Mouse (Mus musculus): ENCODE measurements around the gene Ndufb6.
A peak's percentile ranks its signal among the peaks of the same experiment; 100 is the strongest.
"Not testable (repeated sequence)": the region's sequence is repeated elsewhere in the genome, so short reads cannot be mapped to it uniquely, and the experiment has no call there.

Gene Ndufb6

DNA sequence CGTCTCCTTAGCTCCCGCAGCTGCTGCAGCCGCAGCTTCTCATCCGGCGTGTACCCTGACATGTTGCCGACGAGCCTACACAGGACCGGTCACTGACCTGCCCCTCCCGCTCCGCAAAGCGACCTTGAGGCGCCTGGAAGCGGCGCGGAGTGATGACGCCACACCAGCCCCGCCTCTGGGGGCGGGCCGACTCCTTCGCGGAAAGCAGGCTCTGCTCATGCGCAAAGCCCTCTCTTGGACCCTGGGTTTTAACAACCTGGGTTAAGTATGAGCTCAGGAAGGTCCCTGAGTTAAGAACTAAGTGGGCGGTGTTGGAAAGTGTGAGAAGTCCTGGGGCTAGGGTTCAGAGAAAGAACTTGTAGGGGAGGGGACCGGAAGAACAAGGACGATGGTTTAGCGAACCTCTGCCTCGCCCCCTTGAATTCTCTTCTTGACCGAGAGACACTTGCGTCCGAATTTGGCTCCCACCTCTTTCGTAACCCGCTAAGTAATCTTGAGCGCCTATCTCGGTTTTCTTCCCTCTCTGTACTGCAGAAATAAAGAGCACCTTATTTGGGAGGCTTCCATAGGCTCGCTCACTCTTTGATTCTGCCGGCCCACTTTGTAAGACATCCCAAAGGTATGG, at the start of gene Ndufb6:
Ndufb6 (minus strand) TSS at position 146 of the 625 bp plus-strand sequence.
- peak; percentile 96 for ATAC-seq (ENCODE audit: insufficient number of reproducible peaks, low FRiP score, low TSS enrichment)

DNA sequence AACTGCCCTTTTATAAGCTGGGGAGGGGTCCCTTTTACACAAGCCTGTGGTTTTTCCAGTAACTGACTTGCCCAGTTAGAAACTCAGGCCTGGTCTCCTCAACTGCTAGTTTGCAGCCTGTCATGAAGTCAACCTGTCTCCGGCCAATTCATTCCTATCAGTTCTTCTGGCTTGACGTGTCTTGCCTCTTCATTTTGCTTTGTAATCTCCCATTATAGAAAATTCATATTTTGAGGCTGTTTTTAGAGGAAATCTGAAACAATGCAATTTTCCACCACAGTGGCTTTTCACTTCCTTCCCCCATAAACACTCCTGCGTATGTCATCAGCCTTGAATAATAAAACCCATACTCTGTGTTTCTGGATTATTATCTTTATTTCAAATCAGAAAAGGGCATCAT, 47.9 kb upstream of the Ndufb6 start:
- no peak for ATAC-seq (ENCODE audit: insufficient number of reproducible peaks, low FRiP score, low TSS enrichment)

DNA sequence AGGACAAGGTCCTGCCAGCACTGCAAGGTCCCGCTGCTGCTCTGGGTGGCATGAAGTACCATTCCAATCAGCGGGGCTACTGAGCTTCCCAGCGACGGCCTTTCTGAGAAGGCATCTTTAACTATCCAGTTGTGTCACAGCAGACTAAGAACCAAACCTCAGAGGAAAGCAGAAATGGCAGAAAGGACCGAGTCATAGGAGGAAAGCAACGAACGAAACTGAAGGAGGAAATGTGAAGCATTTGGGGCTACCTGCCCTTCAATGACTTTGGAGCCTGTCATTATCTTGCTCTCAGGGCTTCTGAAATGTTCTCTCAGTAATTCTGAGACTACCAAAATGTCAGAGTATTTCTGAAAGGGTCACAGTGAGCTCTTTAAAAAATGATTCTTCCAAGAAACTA, 45.4 kb upstream of the Ndufb6 start:
- ATAC-seq (ENCODE audit: insufficient number of reproducible peaks, low FRiP score, low TSS enrichment), result no peak

DNA sequence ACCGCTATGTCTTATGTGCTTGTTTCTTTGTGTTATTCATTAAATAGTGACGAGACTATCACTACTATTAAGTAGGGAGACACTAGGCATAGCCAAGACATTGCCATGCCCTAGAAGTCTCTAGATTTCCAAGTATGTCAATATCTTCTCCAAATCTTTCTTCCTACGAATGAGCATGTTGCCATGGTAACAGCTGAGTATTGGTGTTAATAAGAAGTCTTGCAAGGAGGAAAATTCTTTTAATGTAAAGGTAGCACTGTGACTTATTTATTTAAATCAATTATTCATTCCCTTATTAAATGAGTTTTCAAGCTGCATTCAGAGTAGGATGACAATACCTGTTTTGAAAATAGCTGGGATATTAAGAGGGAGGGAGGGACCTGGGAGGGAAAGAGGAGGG, 38.2 kb upstream of the Ndufb6 start:
- ATAC-seq (ENCODE audit: insufficient number of reproducible peaks, low FRiP score, low TSS enrichment), result no peak

DNA sequence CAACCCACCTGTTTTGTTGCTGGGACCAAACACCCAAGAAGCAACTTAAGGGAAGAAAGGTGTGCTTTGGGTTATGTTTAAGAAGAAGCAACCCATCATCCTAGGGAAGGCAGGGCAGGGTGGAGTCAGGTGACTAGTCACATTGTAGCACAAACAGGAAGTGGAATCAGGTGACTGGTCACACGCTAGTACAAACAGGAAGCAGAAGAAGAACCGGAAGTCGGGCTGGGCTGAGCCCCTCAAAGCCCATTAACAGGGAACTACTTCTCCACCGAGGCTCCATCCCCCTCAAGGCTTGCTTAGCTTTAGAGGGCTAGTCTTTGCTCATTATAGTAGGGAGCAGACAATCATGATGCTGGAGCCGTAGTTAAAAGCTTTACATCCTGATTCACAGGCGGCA, 33.8 kb upstream of the Ndufb6 start:
- ATAC-seq (ENCODE audit: insufficient number of reproducible peaks, low FRiP score, low TSS enrichment), result no peak

DNA sequence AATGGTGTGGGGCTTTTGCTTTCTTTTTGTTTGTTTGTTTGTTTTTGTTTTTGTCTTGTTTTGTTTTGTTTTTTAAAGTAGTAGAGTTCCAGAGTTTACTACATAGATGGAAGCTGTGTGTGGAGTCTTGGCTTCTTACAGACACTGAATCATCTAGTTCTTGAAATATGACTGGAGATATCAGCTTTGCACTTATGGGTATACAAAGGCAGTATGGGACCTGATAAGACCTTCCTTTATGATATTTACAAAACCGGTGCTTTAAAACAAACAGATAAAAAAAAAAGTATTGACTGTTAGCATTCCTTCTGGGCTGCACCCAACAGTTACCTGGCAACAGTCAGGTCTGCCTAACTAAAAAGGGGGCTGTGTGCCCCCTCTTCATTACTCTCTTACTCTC, 33.0 kb upstream of the Ndufb6 start:
- ATAC-seq (ENCODE audit: insufficient number of reproducible peaks, low FRiP score, low TSS enrichment), result no peak

DNA sequence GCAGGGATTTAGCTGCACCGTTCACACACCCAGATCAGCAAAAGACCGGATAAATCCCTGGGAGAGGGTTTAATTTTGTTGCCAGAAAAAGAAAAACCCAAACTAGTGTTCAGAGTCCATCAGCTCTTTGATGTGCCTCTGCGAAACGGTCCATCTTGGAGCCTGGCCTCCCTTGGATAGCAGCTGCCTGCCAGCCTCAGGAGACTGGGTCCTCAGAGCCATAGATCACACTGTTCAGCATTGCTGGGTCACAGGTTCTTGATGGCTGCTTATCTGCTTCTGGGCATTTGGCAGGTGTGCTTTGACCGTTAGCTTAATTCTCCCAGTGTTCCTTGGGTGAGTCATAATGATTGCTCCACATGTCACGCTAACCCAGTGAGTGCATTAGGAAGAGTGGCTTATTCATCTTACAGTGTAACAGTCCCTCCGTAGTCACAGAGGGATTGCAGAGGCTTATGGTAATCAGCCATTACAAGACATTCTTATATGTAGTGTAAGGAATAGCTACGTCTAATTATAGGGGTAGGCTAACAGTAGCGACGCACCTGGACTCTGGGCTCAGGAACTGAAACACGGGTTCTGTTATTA, 31.7 kb upstream of the Ndufb6 start:
- no peak for ATAC-seq (ENCODE audit: insufficient number of reproducible peaks, low FRiP score, low TSS enrichment)

DNA sequence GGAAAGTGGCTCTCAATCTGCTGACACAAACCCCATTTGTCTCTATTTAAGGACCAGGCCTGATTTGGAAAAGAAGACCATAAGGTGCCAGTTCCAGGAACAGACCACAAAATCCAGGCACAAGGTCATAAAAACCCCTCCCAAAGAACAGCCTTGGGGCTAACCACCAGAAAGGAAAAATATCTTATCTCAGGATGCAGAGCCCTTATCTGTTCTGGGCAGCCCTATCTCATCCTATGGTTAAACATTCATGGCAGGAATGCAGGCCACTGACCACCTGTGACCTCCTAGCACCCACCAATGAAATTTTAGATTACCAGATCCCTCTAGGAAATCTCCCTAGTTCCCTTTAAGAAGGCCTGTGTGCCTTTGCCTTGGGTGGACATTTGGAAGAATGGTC, 30.5 kb upstream of the Ndufb6 start:
- no peak for ATAC-seq (ENCODE audit: insufficient number of reproducible peaks, low FRiP score, low TSS enrichment)

DNA sequence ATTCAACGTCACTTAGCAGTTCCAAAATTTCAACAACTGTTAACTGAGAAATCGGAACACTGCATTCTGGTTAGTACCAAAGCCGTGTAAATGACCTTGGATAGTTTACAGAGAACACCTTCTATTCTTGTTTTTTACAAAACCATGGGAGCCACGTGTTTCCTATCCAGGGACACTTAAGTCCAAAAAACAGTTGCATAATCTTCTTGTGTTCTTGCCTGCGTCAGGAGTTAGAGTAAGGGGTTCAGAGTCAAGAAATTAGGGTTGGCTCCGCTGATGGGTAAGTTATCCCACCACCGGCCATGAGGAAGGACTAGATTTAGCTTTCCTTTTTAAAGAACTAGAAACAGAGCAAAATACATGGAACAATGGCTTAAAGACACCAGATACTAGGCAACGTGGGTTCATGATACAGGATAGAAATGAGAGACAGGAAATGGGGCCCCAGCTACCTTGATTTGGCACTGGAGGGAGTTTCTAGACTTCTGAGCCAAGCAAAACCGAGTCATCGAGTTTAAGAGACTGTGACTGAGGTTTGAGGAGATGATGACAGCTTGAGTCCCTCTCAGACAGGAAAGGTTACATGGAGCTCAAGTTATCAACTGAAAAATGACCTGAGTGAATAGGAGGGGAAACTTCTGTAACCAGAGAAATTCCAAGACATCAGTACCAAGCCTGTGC, 23.4 kb upstream of the Ndufb6 start:
- ATAC-seq (ENCODE audit: insufficient number of reproducible peaks, low FRiP score, low TSS enrichment), result no peak

DNA sequence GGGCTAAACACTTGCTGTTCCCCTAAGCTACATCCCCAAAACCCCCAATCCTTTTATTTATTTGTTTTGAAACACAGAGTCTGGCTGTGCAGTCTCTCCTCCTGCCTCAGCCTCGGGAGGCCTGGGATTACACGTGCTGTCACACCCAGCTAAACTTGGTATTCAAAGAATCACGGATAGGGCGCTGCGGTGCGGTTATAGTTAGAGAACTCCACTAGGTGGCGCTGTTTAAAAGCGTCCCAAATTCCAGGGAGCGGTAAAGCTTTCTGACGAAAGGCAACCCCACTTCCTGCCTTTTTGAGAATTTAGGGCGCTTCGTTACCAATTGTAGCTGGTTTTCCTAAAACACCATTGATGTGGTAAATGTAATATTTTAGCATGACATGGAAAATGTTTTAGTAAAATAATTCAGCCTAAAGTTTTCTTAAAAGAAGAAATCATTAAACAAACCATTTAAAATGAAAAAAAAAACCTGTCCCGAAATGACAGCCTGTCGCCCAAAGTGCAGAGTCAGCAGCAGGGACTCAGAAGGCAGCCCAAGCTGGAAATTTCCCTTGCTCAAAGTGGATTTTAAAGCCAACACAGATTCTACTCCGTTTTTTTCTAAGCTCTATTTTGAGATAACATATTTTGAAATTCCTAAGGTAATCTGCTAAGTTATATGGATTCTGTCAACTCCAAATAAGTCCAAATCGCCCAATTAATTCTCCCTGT, 22.0 kb upstream of the Ndufb6 start:
- ATAC-seq (ENCODE audit: insufficient number of reproducible peaks, low FRiP score, low TSS enrichment), result peak; percentile 90

DNA sequence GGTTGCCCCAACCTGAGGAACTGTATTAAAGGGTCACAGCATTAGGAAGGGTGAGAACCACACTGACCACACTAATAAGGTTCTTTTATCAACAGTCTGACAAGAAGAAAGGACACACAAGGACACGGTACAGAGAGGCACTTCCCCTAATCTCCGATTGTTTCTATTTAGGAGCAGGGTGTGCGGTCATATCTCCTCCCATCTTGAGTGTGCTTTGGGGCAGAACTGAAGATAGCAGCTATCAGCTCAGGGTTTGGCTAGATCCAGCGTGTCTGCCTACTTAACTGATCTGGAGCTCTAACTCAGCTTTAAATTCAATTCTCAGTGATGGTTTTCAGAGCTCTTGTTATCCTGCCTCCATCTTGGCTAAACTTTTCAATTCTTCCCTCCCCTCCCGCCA, 19.9 kb upstream of the Ndufb6 start:
- ATAC-seq (ENCODE audit: insufficient number of reproducible peaks, low FRiP score, low TSS enrichment), result no peak

DNA sequence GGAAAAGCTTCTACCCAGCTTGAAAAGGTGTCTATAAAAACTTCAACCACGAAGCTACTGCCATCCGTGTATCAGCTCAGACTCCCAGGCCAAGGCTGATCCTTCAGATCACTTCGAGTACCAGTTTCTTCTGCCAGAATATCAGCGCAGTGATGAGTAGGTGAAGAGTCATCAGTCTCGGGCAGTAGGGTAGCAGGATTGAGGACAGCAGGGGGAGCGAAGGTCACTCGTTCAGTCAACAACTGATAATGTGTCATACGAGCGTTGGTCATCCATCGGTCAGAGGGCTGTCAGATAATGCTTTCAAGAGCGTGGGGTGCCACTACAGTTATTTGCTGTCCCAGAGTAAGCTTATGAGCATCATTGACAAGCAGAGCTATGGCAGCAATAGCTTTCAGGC, 12.3 kb upstream of the Ndufb6 start:
- ATAC-seq (ENCODE audit: insufficient number of reproducible peaks, low FRiP score, low TSS enrichment), result not testable (repeated sequence)

DNA sequence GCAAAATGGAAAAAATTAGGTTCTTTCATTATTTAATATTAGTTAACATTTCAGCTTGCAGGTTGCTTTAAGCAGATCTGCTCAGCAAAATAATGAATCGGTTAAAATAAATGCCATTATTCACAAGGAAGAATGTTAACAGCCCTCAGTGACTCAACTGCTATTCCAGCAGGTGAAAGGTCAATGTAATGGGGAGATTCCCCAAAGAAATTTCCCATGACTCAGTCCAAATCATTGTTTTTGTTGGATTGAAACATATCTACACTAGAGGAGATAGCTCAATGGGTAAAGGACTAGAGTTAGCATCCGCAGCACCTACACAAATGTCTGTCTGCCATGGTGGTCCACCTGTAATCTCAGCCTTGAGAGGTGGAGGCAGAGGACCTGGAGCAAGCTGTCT, 9.8 kb upstream of the Ndufb6 start:
- no peak for ATAC-seq (ENCODE audit: insufficient number of reproducible peaks, low FRiP score, low TSS enrichment)

DNA sequence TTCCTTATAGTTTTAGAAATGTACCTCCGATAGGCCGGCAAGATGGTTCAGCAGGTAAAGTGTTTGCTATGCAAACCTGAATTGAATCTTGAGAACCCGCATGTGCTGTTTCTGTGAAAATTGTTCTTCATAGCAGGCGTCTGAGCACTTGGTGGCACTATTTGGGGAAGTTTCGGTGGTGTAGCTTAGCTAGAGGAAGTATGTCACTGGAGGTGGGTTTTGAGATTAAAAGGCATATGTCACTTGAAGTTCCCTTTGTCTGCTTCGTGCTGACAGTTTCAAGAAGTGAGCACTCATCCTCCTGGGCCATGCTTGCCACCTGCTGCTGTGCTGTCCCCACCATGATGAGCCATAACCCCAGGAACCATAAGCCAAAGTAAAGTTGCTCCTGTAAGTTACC, 8.2 kb upstream of the Ndufb6 start:
- no peak for ATAC-seq (ENCODE audit: insufficient number of reproducible peaks, low FRiP score, low TSS enrichment)

DNA sequence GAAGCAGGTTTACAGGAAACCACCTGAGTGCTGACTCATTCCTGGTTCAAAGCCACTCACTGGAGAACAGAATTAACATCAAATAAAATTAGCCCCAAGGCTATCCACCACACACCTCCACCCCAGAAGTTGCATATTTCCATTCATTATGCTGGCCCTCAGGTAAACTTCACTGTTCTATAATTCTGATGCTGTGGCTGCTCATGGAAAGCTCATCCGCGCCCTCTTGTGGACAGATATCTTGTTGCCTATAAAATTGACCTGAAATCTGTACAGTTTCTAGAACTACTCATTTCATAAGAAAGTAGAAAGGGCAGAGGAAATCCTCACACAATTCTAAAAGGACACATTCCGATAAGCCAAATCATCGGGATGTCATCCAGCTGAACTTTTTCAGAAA, 6.4 kb upstream of the Ndufb6 start:
- ATAC-seq (ENCODE audit: insufficient number of reproducible peaks, low FRiP score, low TSS enrichment), result peak; percentile 58; the same call in 1 of the 2 replicates

DNA sequence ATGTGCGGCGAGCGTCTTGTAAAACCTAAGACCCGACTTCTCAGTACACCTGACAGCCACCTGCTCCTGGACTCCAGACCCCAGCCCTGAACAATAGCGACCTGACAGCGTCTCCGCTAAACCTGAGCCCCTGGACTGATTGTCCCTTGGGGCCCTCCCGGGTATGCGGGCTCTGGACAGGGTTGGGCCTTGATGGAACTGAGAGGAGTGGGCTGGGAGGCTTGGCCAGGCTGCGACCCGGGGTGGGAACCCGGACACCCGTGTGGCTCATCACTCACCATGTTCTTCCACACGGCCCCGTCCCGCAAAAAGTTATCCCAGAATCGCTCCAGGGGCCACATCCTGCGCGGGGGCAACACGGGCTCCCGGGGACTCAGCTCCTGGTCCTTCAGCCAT, 343 bp downstream of the Ndufb6 start:
- ATAC-seq (ENCODE audit: insufficient number of reproducible peaks, low FRiP score, low TSS enrichment), result no peak; the same call in 1 of the 2 replicates

DNA sequence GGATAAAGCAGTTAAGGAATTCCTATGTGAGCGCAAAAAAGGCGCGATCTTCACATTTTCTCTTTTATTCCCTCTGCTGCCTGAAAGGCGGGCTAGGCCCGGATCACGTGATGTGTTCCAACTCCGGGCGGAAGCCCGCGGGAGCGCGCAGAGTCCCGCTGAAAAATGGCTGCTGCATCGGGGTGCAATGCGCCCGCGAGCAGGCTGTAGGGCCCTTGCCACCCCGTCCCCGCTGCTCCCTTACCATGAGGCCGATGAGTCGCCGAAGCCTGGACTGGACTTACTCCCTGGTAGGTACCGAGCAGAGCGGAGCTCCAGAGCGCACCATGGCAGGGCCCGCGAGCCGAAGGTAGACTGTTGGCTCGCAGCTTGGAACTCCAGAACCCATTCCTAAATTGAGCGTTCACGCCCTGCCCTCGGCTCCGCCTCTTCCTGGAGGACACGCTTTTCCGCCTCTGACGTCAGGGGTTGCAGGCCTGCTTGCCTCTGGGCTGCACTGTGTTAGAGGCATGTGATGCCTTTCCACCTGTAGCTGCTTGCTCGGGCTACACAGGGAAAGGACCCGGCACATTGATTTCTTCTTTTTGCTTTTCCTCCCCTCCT, 9.7 kb downstream of the Ndufb6 start, which contains the start of the genes Smim27 and Topors:
Smim27 (plus strand) TSS at position 150 of the 603 bp plus-strand sequence.
Topors (minus strand) TSS at position 421 of the 603 bp plus-strand sequence.
- ATAC-seq (ENCODE audit: insufficient number of reproducible peaks, low FRiP score, low TSS enrichment), result peak; percentile 95

DNA sequence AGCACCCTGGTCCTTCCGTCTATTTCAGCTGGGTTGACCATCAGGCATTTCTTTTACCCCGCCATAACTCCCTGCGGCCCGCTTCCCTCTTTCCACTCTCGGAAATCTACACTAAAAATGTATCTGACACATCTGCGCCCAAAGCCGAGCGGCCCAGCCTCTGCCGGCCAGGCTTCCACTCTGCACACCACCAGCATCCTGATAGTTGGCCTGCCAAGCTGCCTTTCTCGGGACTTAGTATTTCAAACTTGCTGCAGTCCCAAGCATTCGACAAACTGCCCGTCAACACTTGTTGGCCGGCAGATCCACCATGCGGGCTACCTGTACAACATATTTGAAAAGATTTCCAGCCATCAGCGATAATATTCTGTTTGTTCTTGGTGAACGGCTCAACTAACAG, 10.4 kb downstream of the Ndufb6 start:
- ATAC-seq (ENCODE audit: insufficient number of reproducible peaks, low FRiP score, low TSS enrichment), result peak; percentile 3; the same call in 1 of the 2 replicates

DNA sequence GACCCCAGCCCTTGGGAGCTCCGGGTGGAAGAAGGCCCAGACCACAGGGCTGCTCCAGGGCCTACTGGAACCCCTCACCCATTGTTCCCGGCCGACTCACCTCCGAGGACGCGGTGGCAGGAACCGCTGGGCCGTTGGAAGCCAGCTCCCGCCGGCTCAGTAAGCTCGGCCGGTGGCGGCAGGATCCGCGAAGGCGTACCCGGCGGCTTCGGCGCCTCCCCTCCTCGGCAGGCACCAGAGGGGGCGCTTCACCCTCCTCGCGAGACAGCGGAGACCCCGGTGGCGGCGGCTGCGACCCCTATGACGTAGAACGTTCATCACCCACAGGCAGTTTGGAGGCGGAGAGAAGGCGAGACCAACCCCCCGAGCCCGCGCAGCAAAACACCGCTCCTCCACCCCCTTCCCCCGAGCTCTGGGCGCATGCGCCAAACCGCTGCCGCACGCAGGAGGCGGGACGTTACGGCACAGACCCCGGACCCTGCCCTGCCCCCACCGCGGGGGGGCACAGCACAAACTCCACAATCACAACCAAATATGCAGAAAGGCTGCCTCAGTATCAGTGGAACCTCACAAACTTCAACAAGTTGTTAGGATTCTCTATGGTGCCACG, 10.9 kb downstream of the Ndufb6 start:
- peak; percentile 40 for ATAC-seq (ENCODE audit: insufficient number of reproducible peaks, low FRiP score, low TSS enrichment)

DNA sequence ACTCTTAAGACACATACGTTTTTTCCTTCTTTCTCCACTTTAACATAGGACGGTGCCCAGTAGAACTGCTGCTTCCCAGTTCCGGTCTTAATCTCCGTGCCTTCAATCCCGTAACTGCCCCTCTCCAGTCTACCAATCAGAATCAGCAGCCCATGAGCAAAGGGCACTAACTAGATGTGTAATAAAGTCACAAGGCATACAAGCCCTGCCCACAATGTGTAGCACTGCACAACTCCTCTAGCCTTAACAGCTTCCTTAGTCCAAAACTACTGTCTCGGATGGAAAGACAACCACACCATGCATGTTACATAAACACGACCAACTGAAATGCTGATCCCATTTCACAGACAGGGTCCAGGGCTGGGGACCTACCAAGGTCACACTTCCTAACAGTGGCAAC, 11.5 kb downstream of the Ndufb6 start:
- no peak for ATAC-seq (ENCODE audit: insufficient number of reproducible peaks, low FRiP score, low TSS enrichment)
